Mouse (Mus musculus): ENCODE results near the gene Tmf1.

Tmf1 gene

GRCm38 (mm10) chr6:97202477-97202876, 23.6 kb upstream of the Tmf1 start:
- no peak for DNase-seq (ENCODE audit: low spot score)

- no peak for DNase-seq (ENCODE audit: low spot score)
Observed at GRCm38 (mm10) chr6:97200437-97200836, 21.5 kb upstream of the Tmf1 start.

GRCm38 (mm10) chr6:97179367-97179828, 476 bp upstream of the Tmf1 start:
- DNase-seq (ENCODE audit: low spot score): peak; percentile 48

GRCm38 (mm10) chr6:97175716-97176115, 3.2 kb downstream of the Tmf1 start:
- DNase-seq (ENCODE audit: low spot score): no peak

GRCm38 (mm10) chr6:97150156-97150555, 28.8 kb downstream of the Tmf1 start:
- no peak for DNase-seq (ENCODE audit: low spot score)

GRCm38 (mm10) chr6:97149721-97150120, 29.2 kb downstream of the Tmf1 start:
- DNase-seq (ENCODE audit: low spot score): no peak

GRCm38 (mm10) chr6:97148383-97149251, 30.3 kb downstream of the Tmf1 start, which contains the start of gene Eogt:
Gene Eogt, minus strand, starts transcription at chr6:97149182.
- peak; percentile 69 for DNase-seq (ENCODE audit: low spot score)

- no peak for DNase-seq (ENCODE audit: low spot score)
Observed at GRCm38 (mm10) chr6:97147755-97148382, 31.1 kb downstream of the Tmf1 start.

- DNase-seq (ENCODE audit: low spot score): no peak
Observed at GRCm38 (mm10) chr6:97145156-97145555, 33.8 kb downstream of the Tmf1 start.

GRCm38 (mm10) chr6:97144359-97144758, 34.6 kb downstream of the Tmf1 start:
- no peak for DNase-seq (ENCODE audit: low spot score)

GRCm38 (mm10) chr6:97142611-97143010, 36.3 kb downstream of the Tmf1 start:
- DNase-seq (ENCODE audit: low spot score): no peak

GRCm38 (mm10) chr6:97141811-97142210, 37.1 kb downstream of the Tmf1 start:
- DNase-seq (ENCODE audit: low spot score): no peak

GRCm38 (mm10) chr6:97132707-97133303, 46.1 kb downstream of the Tmf1 start:
- DNase-seq (ENCODE audit: low spot score): no peak

- DNase-seq (ENCODE audit: low spot score): no peak
Observed at GRCm38 (mm10) chr6:97131808-97132207, 47.1 kb downstream of the Tmf1 start.

GRCm38 (mm10) chr6:97130979-97131378, 47.9 kb downstream of the Tmf1 start:
- no peak for DNase-seq (ENCODE audit: low spot score)

GRCm38 (mm10) chr6:97124336-97125010, 54.4 kb downstream of the Tmf1 start:
- DNase-seq (ENCODE audit: low spot score): no peak

GRCm38 (mm10) chr6:97120922-97121321, 58.0 kb downstream of the Tmf1 start:
- no peak for DNase-seq (ENCODE audit: low spot score)

- DNase-seq (ENCODE audit: low spot score): no peak
Observed at GRCm38 (mm10) chr6:97118327-97118726, 60.6 kb downstream of the Tmf1 start.

GRCm38 (mm10) chr6:97116896-97117295, 62.0 kb downstream of the Tmf1 start:
- no peak for DNase-seq (ENCODE audit: low spot score)

- no peak for DNase-seq (ENCODE audit: low spot score)
Observed at GRCm38 (mm10) chr6:97114821-97115220, 64.1 kb downstream of the Tmf1 start.

- DNase-seq (ENCODE audit: low spot score): no peak
Observed at GRCm38 (mm10) chr6:97112177-97112576, 66.7 kb downstream of the Tmf1 start.

- peak; percentile 5 for DNase-seq (ENCODE audit: low spot score)
Observed at GRCm38 (mm10) chr6:97106777-97107176, 72.1 kb downstream of the Tmf1 start.
